Mouse (Mus musculus) lung, embryonic 15.5 days (tissue): ENCODE measurements at regions not wholly inside any gene's neighbourhood (a gene's known extent, or its start where the extent isn't known, plus 50 kb on each side); places are given as distances from the start of the nearest gene placed in this dataset.

Source experiments
- ATAC-seq: fragments of 200-750 bp; cut with Nextera tagmentation; 2 replicates; pipeline ENCODE4 v1.8.0; 2017; ENCODE audit warnings: moderate number of reproducible peaks, borderline replicate concordance; ENCODE audit not compliant: low FRiP score, low TSS enrichment; ENCODE audit errors: extremely low read depth
- H3K27ac ChIP-seq: fragments of 300-500 bp; sonication (generic); 2 replicates; pipeline ENCODE4 v1.5.1; 2015; ENCODE audit warnings: moderate library complexity, mild to moderate bottlenecking, inconsistent platforms
- H3K27me3 ChIP-seq: fragments of 300-500 bp; sonication (generic); 2 replicates; pipeline ENCODE4 v1.6.1; 2015; ENCODE audit warnings: inconsistent platforms
- H3K36me3 ChIP-seq: fragments of 300-500 bp; sonication (generic); 2 replicates; pipeline ENCODE4 v1.6.1; 2015; ENCODE audit warnings: inconsistent platforms
- H3K4me1 ChIP-seq: fragments of 300-500 bp; sonication (generic); 2 replicates; pipeline ENCODE4 v1.6.1; 2015; ENCODE audit warnings: inconsistent platforms
- H3K4me2 ChIP-seq: fragments of 300-500 bp; sonication (generic); 2 replicates; pipeline ENCODE4 v1.6.1; 2015; ENCODE audit warnings: inconsistent platforms, mild to moderate bottlenecking, moderate library complexity
- H3K4me3 ChIP-seq: fragments of 300-500 bp; sonication (generic); 2 replicates; pipeline ENCODE4 v1.5.1; 2015; ENCODE audit warnings: mild to moderate bottlenecking, inconsistent platforms
- H3K9ac ChIP-seq: fragments of 300-500 bp; sonication (generic); 2 replicates; pipeline ENCODE4 v1.6.1; 2015; ENCODE audit warnings: inconsistent platforms
- H3K9me3 ChIP-seq: fragments of 300-500 bp; sonication (generic); 2 replicates; pipeline ENCODE4 v1.6.1; 2016; ENCODE audit warnings: inconsistent platforms
- WGBS: fragments of 180-500 bp; shearing (Covaris S2); methylation state at CpG from one replicate; pipeline ENCODE4 v1.1.7; 2015; 5-methylcytosine and 5-hydroxymethylcytosine counted together

DNA sequence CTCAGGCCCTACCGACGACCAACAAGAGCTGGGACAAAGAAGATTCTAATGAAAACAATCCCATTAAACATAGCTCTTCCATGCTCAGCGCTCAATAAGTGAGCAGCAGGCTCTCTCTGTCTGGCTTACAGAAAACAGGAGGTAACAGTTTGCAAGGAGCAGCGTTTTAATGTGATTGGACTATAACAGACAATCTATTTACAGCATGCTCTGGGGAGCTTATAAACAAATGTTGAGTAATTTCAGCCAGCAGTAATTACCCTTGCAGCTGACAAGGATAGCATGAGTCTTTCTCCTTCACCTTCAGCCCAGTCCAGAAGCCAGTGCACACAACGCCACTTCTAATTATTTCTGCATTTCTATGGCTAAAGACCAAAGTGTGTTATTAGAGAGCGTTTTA lies 245.6 kb downstream of the Fign start:
- Histone ChIP-seq H3K27ac (no peak overlapping the region), H3K9ac (no peak overlapping the region), H3K36me3 (no peaks in the 10 kb centered on the region), H3K9me3 (no peaks in the 10 kb centered on the region), H3K27me3 (no peaks in the 10 kb centered on the region), H3K4me3 (no peak overlapping the region), H3K4me2 (no peak overlapping the region), H3K4me1 (no peaks in the 10 kb centered on the region)
- peak; percentile 77; the same call in 1 of the 2 replicates for ATAC-seq
- WGBS = 42% methylated on average over 6 of the region's 6 CpGs

- Histone ChIP-seq H3K4me2 (no peak overlapping the region), H3K4me3 (no peak overlapping the region), H3K27me3 (no peaks in the 10 kb centered on the region), H3K4me1 (no peaks in the 10 kb centered on the region), H3K36me3 (no peaks in the 10 kb centered on the region), H3K9me3 (no peaks in the 10 kb centered on the region), H3K9ac (no peak overlapping the region), H3K27ac (no peak overlapping the region)
- no peak for ATAC-seq
- WGBS = 68% methylated on average over 5 of the region's 5 CpGs
These were observed 247.8 kb downstream of the Fign start for GRCm38 (mm10) chr2:63850033-63850432.

- Histone ChIP-seq H3K36me3 (no peaks in the 10 kb centered on the region), H3K4me1 (no peaks in the 10 kb centered on the region), H3K9me3 (no peaks in the 10 kb centered on the region), H3K27me3 (no peaks in the 10 kb centered on the region), H3K4me3 (no peak overlapping the region), H3K27ac (no peak overlapping the region), H3K4me2 (no peak overlapping the region), H3K9ac (no peak overlapping the region)
- WGBS = 46% methylated on average over 6 of the region's 6 CpGs
- ATAC-seq = peak; percentile 71; the same call in 1 of the 2 replicates
These were observed 248.4 kb downstream of the Fign start for GRCm38 (mm10) chr2:63849486-63849885.

DNA sequence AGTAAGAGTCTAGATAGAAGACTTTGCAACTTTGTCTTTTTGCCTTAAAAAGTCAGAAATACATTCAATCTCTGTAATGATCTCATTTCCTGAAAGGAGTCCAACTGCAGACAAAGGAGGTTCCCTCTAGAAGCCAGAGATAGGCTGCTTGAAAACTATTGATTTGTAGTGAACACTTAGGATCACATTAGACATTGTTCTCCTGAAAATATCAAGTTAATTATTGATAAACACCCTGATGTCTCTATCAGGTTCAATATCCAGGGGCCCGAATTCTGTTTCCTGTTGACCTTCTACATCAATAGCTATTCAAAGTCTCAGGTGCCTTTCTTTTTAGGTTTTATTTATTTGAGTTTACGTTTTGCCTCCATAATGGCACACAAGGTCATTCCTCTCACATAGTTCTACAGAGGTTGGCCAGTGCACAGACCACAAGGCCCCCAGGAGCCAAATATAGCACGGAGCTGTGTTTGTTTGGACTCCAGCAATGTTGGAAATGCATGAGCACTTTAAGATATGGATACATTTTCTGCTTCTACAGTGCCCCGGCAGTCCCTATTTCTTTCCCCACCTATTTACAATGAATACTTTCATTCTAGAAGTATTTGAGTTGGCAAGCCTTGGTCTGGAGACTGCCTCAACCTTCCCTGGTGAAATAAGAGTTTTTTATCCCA lies 265.7 kb downstream of the Fign start:
- H3K4me2 ChIP-seq = no peak overlapping the region
- H3K9ac ChIP-seq = no peak overlapping the region
- H3K4me3 ChIP-seq = no peak overlapping the region
- H3K36me3 ChIP-seq = no peaks in the 10 kb centered on the region
- peaks cover 6% of the 10 kb centered on the region; the same call in 1 of the 2 replicates for H3K4me1 ChIP-seq
- no peak overlapping the region for H3K27ac ChIP-seq
- H3K9me3 ChIP-seq = no peaks in the 10 kb centered on the region
- WGBS = 58% methylated on average over 4 of the region's 4 CpGs
- H3K27me3 ChIP-seq = no peaks in the 10 kb centered on the region
- ATAC-seq = no peak

DNA sequence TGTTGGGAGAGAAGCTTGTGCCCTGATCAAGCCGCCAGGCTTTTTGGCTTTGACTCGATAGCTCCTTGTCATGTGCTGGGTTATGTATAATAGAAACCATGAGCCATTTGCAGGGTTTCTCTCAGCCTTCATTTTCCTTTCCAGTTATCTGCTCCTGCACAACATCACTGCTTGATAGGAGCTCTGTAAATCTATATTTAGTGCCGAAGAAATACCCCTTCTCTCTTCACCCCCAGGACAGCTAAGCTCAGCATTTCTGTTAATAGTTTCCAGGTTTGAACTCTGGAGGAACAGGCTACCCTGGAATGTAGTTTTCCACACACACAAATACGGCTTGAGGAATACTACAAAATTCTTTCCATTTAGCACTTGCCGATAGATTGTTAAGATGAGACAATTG lies 267.4 kb downstream of the Fign start:
- H3K9ac ChIP-seq = no peak overlapping the region
- WGBS = 79% methylated on average over 5 of the region's 5 CpGs
- no peaks in the 10 kb centered on the region for H3K27me3 ChIP-seq
- ATAC-seq = no peak
- H3K36me3 ChIP-seq = no peaks in the 10 kb centered on the region
- H3K9me3 ChIP-seq = no peaks in the 10 kb centered on the region
- H3K4me1 ChIP-seq = peaks cover 6% of the 10 kb centered on the region; the same call in 1 of the 2 replicates
- H3K4me2 ChIP-seq = no peak overlapping the region
- no peak overlapping the region for H3K27ac ChIP-seq
- no peak overlapping the region for H3K4me3 ChIP-seq

DNA sequence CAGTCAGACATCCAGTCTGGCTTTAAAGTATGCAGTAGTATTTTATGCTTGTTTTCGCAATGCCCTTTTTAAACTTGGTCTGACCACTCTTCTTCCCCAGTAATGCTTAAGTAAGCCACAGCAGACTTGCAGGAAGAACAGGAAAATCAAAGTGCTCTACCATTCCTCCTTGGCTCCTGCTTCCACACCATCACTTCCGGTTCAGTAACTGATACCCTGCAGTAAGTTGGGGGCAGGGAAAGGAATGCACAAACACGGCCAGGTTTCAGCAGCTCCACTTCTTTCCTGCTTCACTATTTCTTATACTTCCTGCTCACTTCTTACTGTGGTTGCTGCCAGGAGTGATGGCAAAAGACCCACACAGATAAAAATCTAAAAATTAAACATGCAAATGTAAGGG lies 269.2 kb downstream of the Fign start:
- ATAC-seq = no peak
- Histone ChIP-seq H3K36me3 (no peaks in the 10 kb centered on the region), H3K4me2 (no peak overlapping the region), H3K9ac (no peak overlapping the region), H3K9me3 (no peaks in the 10 kb centered on the region), H3K4me1 (peaks cover 6% of the 10 kb centered on the region; the same call in 1 of the 2 replicates), H3K27ac (peak overlapping the region; percentile 39; the same call in 1 of the 2 replicates), H3K4me3 (no peak overlapping the region), H3K27me3 (no peaks in the 10 kb centered on the region)
- WGBS = 31% methylated on average over 3 of the region's 3 CpGs

- Histone ChIP-seq H3K27me3 (no peaks in the 10 kb centered on the region), H3K4me3 (no peak overlapping the region), H3K4me1 (no peaks in the 10 kb centered on the region), H3K9me3 (no peaks in the 10 kb centered on the region), H3K27ac (no peak overlapping the region), H3K4me2 (no peak overlapping the region), H3K36me3 (no peaks in the 10 kb centered on the region), H3K9ac (no peak overlapping the region)
- no peak for ATAC-seq
- 21% methylated on average over 8 of the region's 8 CpGs for WGBS
These were observed 278.4 kb downstream of the Fign start for GRCm38 (mm10) chr2:63819440-63819839.
